Mouse (Mus musculus): ENCODE measurements around the gene Syne1.

Syne1 gene

DNA sequence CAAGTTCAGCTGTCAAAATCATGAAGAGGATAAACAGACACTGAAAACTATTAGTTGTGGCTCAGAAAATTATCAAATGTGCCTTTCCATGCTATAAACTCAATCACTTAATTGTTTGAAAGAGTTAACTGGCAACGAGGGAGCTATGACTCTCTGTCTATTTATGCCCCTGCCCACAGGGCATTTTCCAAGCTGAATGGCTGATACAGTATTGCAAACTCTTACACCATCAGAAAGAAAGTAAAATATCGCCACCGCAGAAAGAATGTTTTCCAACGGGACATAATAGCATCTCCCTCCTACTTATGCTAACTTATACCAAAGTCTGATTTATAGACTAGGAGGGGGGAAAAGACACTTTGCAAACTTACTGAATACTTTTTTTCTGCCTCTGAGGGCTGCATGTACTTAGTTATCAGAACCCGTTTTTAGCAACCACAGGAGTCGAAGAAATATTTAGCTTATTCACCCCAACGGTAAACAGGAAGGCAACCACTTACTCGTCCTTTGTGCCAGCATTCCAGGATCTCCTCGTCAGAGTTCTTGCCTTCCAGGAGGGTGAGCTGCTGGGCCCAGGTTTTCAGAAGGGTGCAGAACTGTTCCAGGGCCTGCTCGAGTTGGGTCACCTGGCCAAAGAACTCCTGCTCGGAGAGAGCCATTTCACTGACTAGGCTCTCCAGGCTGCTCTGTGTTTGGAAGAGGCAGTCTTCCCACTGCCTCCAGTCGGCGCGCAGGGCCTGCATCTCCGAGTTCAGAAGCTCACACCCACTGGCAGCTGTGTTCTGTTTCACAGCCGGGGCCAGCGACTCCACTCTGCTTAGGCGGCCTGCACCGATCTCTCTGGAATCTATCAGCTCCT is 262.3 kb downstream of the Syne1 start:
- peak; percentile 74 for DNase-seq

DNA sequence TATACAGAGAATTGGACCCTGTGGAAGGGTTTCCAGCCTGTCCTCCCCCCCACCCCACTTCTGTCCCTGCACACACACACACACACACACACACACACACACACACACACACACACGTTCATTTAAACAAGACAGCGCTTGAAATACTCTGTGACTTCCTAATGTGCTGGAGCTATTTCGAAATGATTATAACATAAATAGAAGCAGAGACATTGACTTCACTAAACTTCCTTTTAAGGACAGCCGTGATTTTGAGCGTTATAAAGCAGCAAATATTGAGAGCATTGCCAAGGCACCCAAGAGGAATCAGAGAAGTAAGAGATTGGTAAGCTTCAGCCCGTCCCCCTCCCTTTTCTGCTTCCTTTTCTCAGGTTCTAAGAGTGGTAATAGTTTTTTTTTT is 263.0 kb downstream of the Syne1 start:
- peak; percentile 59 for DNase-seq

DNA sequence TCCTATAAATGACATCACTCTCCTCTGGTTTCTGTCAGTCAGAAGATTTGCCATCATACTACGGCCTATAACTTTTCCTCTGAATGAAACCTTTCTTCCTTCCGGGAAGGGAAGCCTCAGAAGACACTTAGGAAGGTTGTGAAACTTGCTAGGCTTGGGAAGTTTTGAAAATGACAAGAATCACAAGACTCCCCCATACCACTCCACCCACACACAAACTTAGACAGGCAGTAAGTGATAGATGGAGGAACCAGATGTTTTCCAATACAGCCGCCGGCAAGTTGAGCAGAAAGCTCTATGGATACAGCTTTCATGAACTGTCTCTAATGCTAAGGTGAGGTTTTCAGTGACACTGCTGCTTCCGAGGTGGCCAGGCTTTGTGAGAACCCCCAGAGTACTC is 275.5 kb downstream of the Syne1 start:
- DNase-seq, result peak; percentile 54

DNA sequence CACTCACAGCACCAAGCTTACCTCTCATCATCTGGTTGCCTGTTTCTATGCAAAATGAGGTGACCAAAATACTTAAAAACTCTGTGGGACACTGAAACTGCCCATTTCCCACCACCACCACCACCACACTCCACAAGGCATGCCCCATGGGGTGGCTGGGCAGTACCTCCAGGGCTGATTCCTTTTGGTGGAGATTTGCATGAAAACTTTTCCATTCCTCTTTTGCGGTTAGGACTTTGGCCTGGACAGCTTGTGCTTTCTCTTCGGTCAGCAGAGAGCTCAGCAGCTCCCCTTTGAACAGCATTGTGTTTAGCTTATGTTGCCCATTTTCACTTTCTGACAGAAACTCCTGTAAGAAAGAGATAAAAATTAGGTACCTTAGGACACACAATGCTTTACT is 280.6 kb downstream of the Syne1 start:
- DNase-seq, result peak; percentile 20

GRCm38 (mm10) chr10:5264418-5264817 is 286.9 kb downstream of the Syne1 start:
- DNase-seq, result no peak

GRCm38 (mm10) chr10:5262636-5263035 is 288.6 kb downstream of the Syne1 start:
- no peak for DNase-seq

GRCm38 (mm10) chr10:5256686-5257085 is 294.6 kb downstream of the Syne1 start:
- DNase-seq, result no peak

DNA sequence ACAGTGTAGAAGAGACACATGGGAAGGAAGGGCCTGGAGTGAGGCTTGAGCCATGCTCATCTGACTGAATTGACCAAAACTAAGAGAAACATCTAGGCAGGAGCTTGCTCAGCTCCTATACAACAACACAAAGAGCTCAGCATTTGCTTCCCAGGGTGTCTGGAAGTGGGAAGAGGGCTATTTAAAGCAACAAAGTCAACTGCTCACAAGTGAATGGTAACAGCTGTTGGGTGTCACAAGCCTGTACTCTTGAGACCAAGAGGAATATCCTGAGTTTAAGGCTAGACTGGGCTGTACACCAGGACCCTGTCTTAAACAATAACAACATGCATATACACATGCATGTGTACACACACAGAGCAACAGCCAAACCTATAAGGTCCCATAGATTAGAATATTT is 297.5 kb downstream of the Syne1 start:
- DNase-seq, result no peak

DNA sequence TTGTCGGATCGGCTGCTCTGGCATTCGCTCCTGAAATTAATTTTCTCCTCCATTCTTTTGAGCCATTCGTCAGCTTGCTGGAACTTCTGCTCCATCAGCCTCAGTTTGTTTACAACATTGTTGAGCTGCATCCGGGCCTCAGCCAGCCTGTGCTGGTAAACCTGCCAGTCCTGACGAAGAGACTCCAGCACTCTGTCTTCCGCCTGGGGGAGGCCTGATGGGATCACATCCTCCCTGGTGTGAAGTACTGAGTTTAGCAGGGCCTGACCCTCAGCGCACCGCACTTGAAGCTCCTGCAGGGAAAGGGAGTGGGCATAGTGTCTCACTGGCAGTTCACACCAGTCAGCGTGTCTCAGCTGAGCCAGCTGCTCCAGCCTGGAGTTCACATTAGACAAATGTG is 300.6 kb downstream of the Syne1 start:
- peak; percentile 21 for DNase-seq

DNA sequence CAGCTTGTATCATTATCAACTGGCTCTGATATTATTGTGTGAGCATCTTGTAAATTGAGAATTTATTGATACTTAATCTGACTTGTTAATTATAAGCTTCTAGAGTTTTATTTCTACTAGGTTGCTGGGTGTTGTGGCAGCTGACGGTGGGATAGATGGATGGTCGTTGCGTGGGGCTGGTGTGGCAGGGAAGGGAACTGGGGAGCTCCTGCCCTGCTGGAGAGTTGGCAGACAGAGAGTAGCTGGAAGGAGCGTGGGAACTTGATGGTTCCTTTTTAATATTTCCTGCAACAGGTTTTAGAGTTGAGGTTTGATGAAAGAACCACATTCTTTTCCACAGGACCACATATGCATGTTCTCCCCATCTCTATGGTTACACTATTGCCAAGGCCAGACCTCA is 311.6 kb downstream of the Syne1 start:
- DNase-seq, result no peak

GRCm38 (mm10) chr10:5236926-5237325 is 314.4 kb downstream of the Syne1 start:
- DNase-seq, result no peak

GRCm38 (mm10) chr10:5236171-5236570 is 315.1 kb downstream of the Syne1 start:
- no peak for DNase-seq

DNA sequence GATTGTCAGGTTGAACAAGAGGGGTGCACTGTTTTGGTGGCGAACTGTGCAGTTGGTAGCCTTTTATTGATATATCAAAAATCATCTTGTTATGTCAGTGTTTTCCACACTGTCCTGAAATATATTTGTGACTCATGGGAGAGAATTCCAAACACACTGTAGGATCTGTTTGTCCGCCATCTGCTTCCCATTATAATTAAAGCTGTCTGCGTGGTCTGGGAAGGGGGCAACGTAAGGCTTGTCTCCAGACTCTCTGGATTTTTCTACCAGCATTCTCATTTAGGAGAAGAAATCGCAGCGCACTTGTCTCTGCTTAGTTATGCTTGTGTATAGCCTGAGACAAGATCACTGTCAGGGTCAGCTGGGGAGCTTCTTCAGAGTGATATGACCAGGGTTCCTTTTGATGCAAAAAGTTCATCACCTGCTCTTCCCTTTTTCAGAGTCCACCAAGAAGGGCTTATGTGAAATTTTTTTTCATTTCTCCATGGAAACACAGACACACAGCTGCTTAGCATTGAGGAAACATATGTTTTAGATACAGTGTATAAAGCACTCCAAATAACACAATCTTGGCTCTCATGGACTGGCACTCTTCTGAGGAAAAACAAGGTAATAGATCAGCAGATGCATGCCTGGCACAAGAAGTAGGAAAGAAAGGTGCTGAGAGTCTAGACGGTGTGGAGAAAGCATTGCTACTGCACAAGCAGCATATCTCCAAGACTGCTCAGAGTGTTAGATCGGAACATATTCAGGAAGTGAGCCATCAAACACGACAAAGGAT is 316.4 kb downstream of the Syne1 start:
- DNase-seq, result no peak

- DNase-seq, result no peak
These were observed 322.2 kb downstream of the Syne1 start for GRCm38 (mm10) chr10:5229129-5229528.

GRCm38 (mm10) chr10:5227395-5228076 is 323.7 kb downstream of the Syne1 start:
- DNase-seq, result peak; percentile 13

- no peak for DNase-seq
These were observed 335.3 kb downstream of the Syne1 start for GRCm38 (mm10) chr10:5215943-5216342.

DNA sequence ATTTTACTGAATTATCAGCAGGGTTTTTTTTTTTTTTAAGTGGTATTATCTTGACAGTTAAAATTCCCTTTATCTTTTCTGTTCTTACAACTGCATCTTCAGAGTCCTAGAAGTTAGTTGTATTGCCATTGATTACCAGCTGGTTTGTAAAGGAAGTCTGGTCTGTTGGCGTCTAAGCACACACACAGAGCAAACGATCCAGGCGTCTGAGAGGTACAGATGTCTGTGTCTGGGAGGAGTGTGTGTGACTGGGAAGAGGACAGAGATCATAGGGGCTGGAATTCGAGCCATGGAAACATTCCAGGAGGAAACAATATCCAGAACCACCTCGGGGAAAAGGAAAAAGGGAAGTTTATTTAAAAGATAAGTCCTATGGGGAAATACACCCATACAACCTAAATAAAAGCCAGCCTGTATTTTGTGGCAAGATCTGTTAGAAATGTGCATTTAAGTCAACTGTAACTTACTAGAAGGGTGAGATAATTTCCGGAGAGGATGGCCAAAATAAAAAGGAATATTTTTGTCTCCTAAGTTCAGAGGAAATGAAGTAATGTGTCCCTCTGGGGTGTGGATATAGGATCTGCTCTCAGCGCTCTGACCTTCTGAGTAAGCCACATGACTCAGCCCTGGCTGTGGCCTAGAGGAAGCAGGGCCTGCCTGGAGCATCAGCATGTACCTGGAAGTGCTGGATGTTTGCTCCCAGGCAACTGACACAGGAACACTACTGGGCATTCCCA is 343.2 kb downstream of the Syne1 start:
- peak; percentile 64 for DNase-seq

DNA sequence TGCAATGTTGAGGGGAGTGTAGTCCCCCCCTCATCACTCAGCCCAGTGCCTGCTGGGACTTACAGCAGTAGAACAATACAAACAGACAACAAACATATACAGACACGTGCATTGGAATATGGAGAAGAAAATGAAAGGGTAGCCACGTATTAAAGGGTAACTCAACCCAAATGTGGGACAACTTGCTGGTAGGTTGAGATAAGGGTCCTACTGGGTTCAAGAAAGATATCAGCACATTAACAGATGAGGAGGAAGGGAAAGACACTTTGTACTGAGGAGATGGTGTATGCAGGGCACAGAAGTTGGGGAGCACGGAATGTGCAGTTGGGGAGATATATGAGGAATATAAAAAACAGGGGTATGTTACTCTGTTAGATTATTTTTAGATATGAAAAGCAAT is 345.3 kb downstream of the Syne1 start:
- no peak for DNase-seq

GRCm38 (mm10) chr10:5205570-5205969 is 345.7 kb downstream of the Syne1 start:
- no peak for DNase-seq

GRCm38 (mm10) chr10:5203837-5204236 is 347.4 kb downstream of the Syne1 start:
- DNase-seq, result no peak

GRCm38 (mm10) chr10:5197356-5197755 is 353.9 kb downstream of the Syne1 start:
- DNase-seq, result no peak

DNA sequence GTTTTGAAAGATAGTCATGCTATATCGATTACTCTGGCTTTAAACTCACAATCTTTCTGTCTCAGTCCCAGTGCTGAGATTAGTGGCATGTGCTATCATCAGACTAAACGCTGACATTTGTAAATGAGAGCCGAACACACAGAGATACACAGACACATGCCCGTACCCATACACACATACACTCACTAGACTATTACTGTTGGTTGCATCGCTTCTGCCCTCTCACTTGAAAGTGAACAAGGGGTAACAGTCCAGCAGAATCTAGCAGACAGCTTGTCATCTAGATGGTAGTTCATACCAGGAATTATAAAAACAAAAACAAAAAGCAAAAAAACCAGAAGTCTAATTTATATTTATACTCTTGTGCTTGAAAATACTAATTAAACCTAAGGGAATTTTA is 355.0 kb downstream of the Syne1 start:
- no peak for DNase-seq

- no peak for DNase-seq
These were observed 356.0 kb downstream of the Syne1 start for GRCm38 (mm10) chr10:5195288-5195687.
